Mouse (Mus musculus): ENCODE results near the gene Ninj2. TPM values are rescaled to one million over a fixed set of nuclear protein-coding genes. Genes with fewer than 3 reads are reported as not detected.

The Ninj2 gene
- total and polyA plus RNA-seq, 3 experiments: 0.08 TPM; not detected in 2

GRCm38 (mm10) chr6:120229806-120230205 is 136.7 kb downstream of the Ninj2 start:
- no peaks in the 10 kb centered on the region for H3K9me3 ChIP-seq (replicated peaks; ENCODE audit: insufficient read depth, low read length)
- H3K27ac ChIP-seq (ENCODE audit: control insufficient read depth, low read depth, low read length): no peak overlapping the region
- DNase-seq (ENCODE audit: low read depth, low spot score): no peak
- no peak overlapping the region for H3K4me3 ChIP-seq (ENCODE audit: control insufficient read depth in 1 of 2, insufficient read depth in 1 of 2, low read depth in 2 of 2, low read length in 2 of 2)
- H3K27me3 ChIP-seq (ENCODE audit: control insufficient read depth in 1 of 2, insufficient read depth in 2 of 2, low read length in 2 of 2): peaks cover 1 to 3% of the 10 kb centered on the region in 2 experiments; a peak in 2 of 4 replicates
- TF ChIP-seq MEF2A (IDR thresholded peaks at IDR 0.05; ENCODE audit: extremely low read depth, insufficient replicate concordance, low read depth, low read length, poor library complexity, severe bottlenecking) (no peak), USF2 (IDR thresholded peaks at IDR 0.05; ENCODE audit: borderline replicate concordance in 1 of 2, insufficient read depth in 1 of 2, low read depth in 1 of 2, low read length in 2 of 2) (no peak), GABPA (IDR thresholded peaks at IDR 0.05; ENCODE audit: low read depth, low read length) (no peak), ETS1 (IDR thresholded peaks at IDR 0.05; ENCODE audit: low read depth, low read length) (no peak), CHD1 (IDR thresholded peaks at IDR 0.05; ENCODE audit: low read depth, low read length) (no peak), CTCF (IDR thresholded peaks at IDR 0.05 in 2 of 3, conservative IDR thresholded peaks at IDR 0.05 in 1 of 3; ENCODE audit: control insufficient read depth in 1 of 3, insufficient read depth in 1 of 3, low read depth in 2 of 3, low read length in 3 of 3, poor library complexity in 1 of 3, severe bottlenecking in 1 of 3) (no peak), MYB (IDR thresholded peaks at IDR 0.05; ENCODE audit: low read depth, low read length) (no peak), GATA1 (IDR thresholded peaks at IDR 0.05; ENCODE audit: low read depth, low read length) (no peak), POLR2A (IDR thresholded peaks at IDR 0.05; ENCODE audit: control insufficient read depth in 1 of 2, insufficient read depth in 1 of 2, low read depth in 1 of 2, low read length in 2 of 2, poor library complexity in 1 of 2) (no peak)
- H3K36me3 ChIP-seq (ENCODE audit: control insufficient read depth in 1 of 2, insufficient read depth in 2 of 2, low read length in 2 of 2): no peaks in the 10 kb centered on the region
- H3K79me2 ChIP-seq (ENCODE audit: control insufficient read depth, insufficient read depth, low read length, poor library complexity): no peaks in the 10 kb centered on the region
- no peaks in the 10 kb centered on the region for H3K4me1 ChIP-seq (ENCODE audit: control insufficient read depth in 1 of 2, insufficient read depth in 2 of 2, low read length in 2 of 2)
- no peak overlapping the region for H3K9ac ChIP-seq (ENCODE audit: control insufficient read depth, low read depth, low read length, poor library complexity, severe bottlenecking)

- Histone ChIP-seq H3K27me3 (ENCODE audit: control insufficient read depth in 1 of 2, insufficient read depth in 2 of 2, low read length in 2 of 2) (peaks cover 1 to 3% of the 10 kb centered on the region in 2 experiments; a peak in 2 of 4 replicates), H3K79me2 (ENCODE audit: control insufficient read depth, insufficient read depth, low read length, poor library complexity) (no peaks in the 10 kb centered on the region), H3K27ac (ENCODE audit: control insufficient read depth, low read depth, low read length) (no peak overlapping the region), H3K36me3 (ENCODE audit: control insufficient read depth in 1 of 2, insufficient read depth in 2 of 2, low read length in 2 of 2) (no peaks in the 10 kb centered on the region), H3K4me3 (ENCODE audit: control insufficient read depth in 1 of 2, insufficient read depth in 1 of 2, low read depth in 2 of 2, low read length in 2 of 2) (no peak overlapping the region), H3K9me3 (replicated peaks; ENCODE audit: insufficient read depth, low read length) (no peaks in the 10 kb centered on the region), H3K4me1 (ENCODE audit: control insufficient read depth in 1 of 2, insufficient read depth in 2 of 2, low read length in 2 of 2) (no peaks in the 10 kb centered on the region), H3K9ac (ENCODE audit: control insufficient read depth, low read depth, low read length, poor library complexity, severe bottlenecking) (no peak overlapping the region)
- no peak for DNase-seq (ENCODE audit: low read depth, low spot score)
- TF ChIP-seq ETS1 (IDR thresholded peaks at IDR 0.05; ENCODE audit: low read depth, low read length) (no peak), RAD21 (IDR thresholded peaks at IDR 0.05; ENCODE audit: low read depth, low read length) (no peak), CHD2 (IDR thresholded peaks at IDR 0.05; ENCODE audit: low read length) (no peak), EP300 (IDR thresholded peaks at IDR 0.05; ENCODE audit: low read depth in 1 of 2, low read length in 2 of 2) (no peak), MYB (IDR thresholded peaks at IDR 0.05; ENCODE audit: low read depth, low read length) (no peak), MXI1 (IDR thresholded peaks at IDR 0.05; ENCODE audit: low read depth, low read length) (no peak), GATA1 (IDR thresholded peaks at IDR 0.05; ENCODE audit: low read depth, low read length) (no peak), USF1 (IDR thresholded peaks at IDR 0.05; ENCODE audit: low read depth, low read length) (no peak), MEF2A (IDR thresholded peaks at IDR 0.05; ENCODE audit: extremely low read depth, insufficient replicate concordance, low read depth, low read length, poor library complexity, severe bottlenecking) (no peak), E2F4 (IDR thresholded peaks at IDR 0.05; ENCODE audit: borderline replicate concordance, low read depth, low read length) (no peak), CHD1 (IDR thresholded peaks at IDR 0.05; ENCODE audit: low read depth, low read length) (no peak)
Observed at GRCm38 (mm10) chr6:120230441-120230840, 137.3 kb downstream of the Ninj2 start.

Measured in MEL (cell line).